Mouse (Mus musculus): ENCODE results near the gene Olfr481. TPM values are rescaled to one million over a fixed set of nuclear protein-coding genes. Genes with fewer than 3 reads are reported as not detected.

Olfr481 gene
- not detected in 2 replicates for polyA plus RNA-seq (2015; fragmentation: Nextera tagmentation; extraction: Ambion mirVana)

GRCm38 (mm10) chr7:108079555-108079954 lies at the start of gene Olfr481:
TSS of gene Olfr481 (plus strand) at chr7:108079855.

DNA sequence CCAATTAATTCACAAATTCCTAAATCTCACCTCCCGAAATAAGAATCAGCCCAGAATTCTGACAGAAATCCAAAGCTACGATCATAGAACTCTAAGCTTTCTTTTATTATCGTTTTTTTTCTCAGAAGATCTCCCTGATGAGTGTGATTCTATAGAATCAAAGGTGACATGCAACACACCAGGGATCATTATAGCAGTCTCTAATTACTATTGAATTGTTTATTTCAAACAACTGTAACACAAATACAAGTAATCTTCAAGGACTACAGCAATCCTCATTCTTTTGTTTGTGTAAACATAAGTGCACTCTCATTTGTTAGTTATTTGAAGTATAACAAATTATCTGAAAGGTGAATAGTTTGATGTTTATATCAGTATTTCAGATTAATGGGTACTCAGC lies 45.8 kb upstream of the Olfr481 start, which contains the start of gene Olfr478:
Gene Olfr478 (minus strand): TSS at position 101 of the 400 bp plus-strand sequence.

DNA sequence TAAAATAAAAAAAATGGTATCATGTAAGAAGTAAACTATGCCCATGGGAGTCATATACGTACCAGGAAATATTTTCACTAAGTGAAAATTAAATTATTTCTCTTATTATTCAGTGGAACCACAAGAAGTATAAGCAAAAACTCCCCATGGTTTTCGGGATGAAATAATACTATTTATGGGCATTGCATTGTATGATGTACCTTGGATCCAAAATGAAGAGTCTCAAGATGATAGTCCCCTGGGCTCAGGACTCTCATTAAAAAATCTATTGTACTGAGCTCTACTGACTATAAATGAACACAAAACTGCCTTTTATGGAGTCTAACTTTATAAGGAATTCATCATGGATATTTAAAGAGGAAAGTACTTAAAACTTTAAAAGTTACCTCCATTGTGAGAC lies 29.3 kb upstream of the Olfr481 start, which contains the start of gene Olfr479:
Gene Olfr479 (plus strand): TSS at position 301 of the 400 bp plus-strand sequence.

DNA sequence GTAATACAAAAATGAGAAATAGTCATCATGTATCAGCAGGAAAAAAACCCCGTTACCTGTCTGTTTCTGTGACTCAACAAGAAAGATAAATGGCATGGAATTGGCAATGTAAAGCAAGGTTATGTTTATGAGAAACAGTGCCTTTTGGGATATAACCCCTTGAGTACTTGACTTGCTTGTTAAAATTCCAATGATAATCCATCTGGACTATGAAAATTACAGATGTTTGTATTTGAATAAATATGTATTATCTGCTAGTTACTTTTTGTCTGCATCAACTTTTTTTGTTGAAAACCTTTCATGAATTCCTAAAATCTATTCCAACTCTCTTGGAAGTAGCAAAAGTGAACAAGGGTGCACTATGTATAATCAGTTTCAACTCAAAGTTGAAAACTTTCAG lies 12.4 kb upstream of the Olfr481 start, which contains the start of gene Olfr480:
Gene Olfr480 (minus strand): TSS at position 101 of the 400 bp plus-strand sequence.

DNA sequence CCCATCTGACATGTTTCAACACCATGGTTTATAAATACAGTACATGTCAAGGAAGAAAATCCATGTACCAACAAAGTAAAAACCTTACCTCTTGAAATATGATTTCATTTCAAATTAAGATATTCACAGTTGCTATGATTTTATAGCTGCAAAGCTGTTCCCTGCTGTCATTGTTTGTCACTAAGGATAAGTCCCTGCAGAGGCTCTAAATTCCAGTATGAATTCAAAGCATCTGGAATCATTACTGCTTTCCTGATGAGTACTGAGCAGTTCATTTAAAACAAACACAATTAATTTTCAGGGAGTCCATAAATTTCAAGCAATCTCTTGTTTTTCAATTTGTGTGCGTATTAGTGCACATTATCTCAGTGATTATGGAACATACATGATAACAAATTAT lies 17.8 kb downstream of the Olfr481 start, which contains the start of gene Olfr482:
Gene Olfr482 (minus strand): TSS at position 101 of the 400 bp plus-strand sequence.

GRCm38 (mm10) chr7:108100549-108100948 lies 20.9 kb downstream of the Olfr481 start, which contains the start of gene Olfr483:
TSS of gene Olfr483 (plus strand) at chr7:108100849.

DNA sequence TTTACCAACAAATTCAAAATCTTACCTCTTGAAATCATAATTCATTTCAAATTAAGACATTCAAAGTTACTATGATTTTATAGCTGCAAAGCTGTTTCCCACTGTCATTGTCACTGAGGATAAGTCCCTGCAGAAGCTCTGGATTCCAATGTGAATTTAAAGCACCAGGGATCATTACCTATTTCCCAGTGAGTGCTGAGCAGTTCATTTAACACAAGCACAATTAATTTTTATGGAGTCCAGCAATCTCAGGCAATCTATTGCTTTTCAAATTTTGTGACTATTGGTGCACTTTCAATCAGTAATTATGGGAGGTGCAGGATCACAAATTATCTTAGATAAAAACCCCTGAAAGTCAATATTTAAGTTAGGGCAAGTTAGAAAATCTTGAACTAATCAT lies 47.7 kb downstream of the Olfr481 start, which contains the start of gene Olfr484:
Gene Olfr484 (minus strand): TSS at position 101 of the 400 bp plus-strand sequence.

Other genes with a start within 250 kb of the Olfr481 start
- not detected in 2 replicates for gene Olfr470, start 232.4 kb upstream of the Olfr481 start, polyA plus RNA-seq (2015; fragmentation: Nextera tagmentation; extraction: Ambion mirVana)
- not detected in 2 replicates for gene Olfr472, start 182.0 kb upstream of the Olfr481 start, polyA plus RNA-seq (2015; fragmentation: Nextera tagmentation; extraction: Ambion mirVana)
- not detected in 2 replicates for gene Olfr473, start 149.4 kb upstream of the Olfr481 start, polyA plus RNA-seq (2015; fragmentation: Nextera tagmentation; extraction: Ambion mirVana)
- gene Olfr474, start 125.2 kb upstream of the Olfr481 start, polyA plus RNA-seq (2015; fragmentation: Nextera tagmentation; extraction: Ambion mirVana): not detected in 2 replicates
- gene Olfr476, start 115.1 kb upstream of the Olfr481 start, polyA plus RNA-seq (2015; fragmentation: Nextera tagmentation; extraction: Ambion mirVana): not detected in 2 replicates
- not detected in 2 replicates for gene Olfr477, start 93.2 kb upstream of the Olfr481 start, polyA plus RNA-seq (2015; fragmentation: Nextera tagmentation; extraction: Ambion mirVana)
- gene Olfr478, start 45.9 kb upstream of the Olfr481 start, polyA plus RNA-seq (2015; fragmentation: Nextera tagmentation; extraction: Ambion mirVana): not detected in 2 replicates
- gene Olfr479, start 29.2 kb upstream of the Olfr481 start, polyA plus RNA-seq (2015; fragmentation: Nextera tagmentation; extraction: Ambion mirVana): not detected in 2 replicates
- not detected in 2 replicates for gene Olfr480, start 12.5 kb upstream of the Olfr481 start, polyA plus RNA-seq (2015; fragmentation: Nextera tagmentation; extraction: Ambion mirVana)
- gene Olfr482, start 17.7 kb downstream of the Olfr481 start, polyA plus RNA-seq (2015; fragmentation: Nextera tagmentation; extraction: Ambion mirVana): 0.12 TPM in 2 replicates
- not detected in 2 replicates for gene Olfr483, start 21.0 kb downstream of the Olfr481 start, polyA plus RNA-seq (2015; fragmentation: Nextera tagmentation; extraction: Ambion mirVana)
- gene Olfr484, start 47.6 kb downstream of the Olfr481 start, polyA plus RNA-seq (2015; fragmentation: Nextera tagmentation; extraction: Ambion mirVana): not detected in 2 replicates
- gene Olfr485, start 80.0 kb downstream of the Olfr481 start, polyA plus RNA-seq (2015; fragmentation: Nextera tagmentation; extraction: Ambion mirVana): not detected in 2 replicates
- not detected in 2 replicates for gene Olfr486, start 92.9 kb downstream of the Olfr481 start, polyA plus RNA-seq (2015; fragmentation: Nextera tagmentation; extraction: Ambion mirVana)
- gene Olfr487, start 134.8 kb downstream of the Olfr481 start, polyA plus RNA-seq (2015; fragmentation: Nextera tagmentation; extraction: Ambion mirVana): not detected in 2 replicates
- not detected in 2 replicates for gene Olfr488, start 178.5 kb downstream of the Olfr481 start, polyA plus RNA-seq (2015; fragmentation: Nextera tagmentation; extraction: Ambion mirVana)
- not detected in 2 replicates for gene Olfr490, start 209.1 kb downstream of the Olfr481 start, polyA plus RNA-seq (2015; fragmentation: Nextera tagmentation; extraction: Ambion mirVana)
- not detected in 2 replicates for gene Olfr491, start 233.6 kb downstream of the Olfr481 start, polyA plus RNA-seq (2015; fragmentation: Nextera tagmentation; extraction: Ambion mirVana)
- not detected in 2 replicates for gene Olfr492, start 243.8 kb downstream of the Olfr481 start, polyA plus RNA-seq (2015; fragmentation: Nextera tagmentation; extraction: Ambion mirVana)